Mouse (Mus musculus) left cerebral cortex, postnatal 10 days (tissue): ENCODE results near the gene Tanc2. TPM values are rescaled to one million over a fixed set of nuclear protein-coding genes. Genes with fewer than 3 reads are reported as not detected.

ENCODE experiments used
- DNase-seq, 2 experiments: peaks; one replicate each; pipeline ENCODE4 v3.0.0; 2021 to 2022; ENCODE audit warnings: low spot score in 2 of 2, mixed read lengths in 1 of 2; ENCODE audit errors: extremely low spot score in 1 of 2
- intact Hi-C: fragments of 180-260 bp; cut with DNase I; formaldehyde crosslinking; loops from one replicate; pipeline ENCODE4 v1.15.1; 2025
- total RNA-seq, 2 experiments: library from RNA; stranded (reverse); gene quantifications; 2 replicates each; pipeline ENCODE4 v1.2.3; 2021

Gene Tanc2
- total RNA-seq, 2 experiments from 2014 or later, result 247 to 268 TPM

- no peak for DNase-seq
- intact Hi-C loops, result loop anchor here (5.0 kb wide), 2 partner anchors 227 to 562 kb away; no protein-coding TSS in a partner anchor
Measured at GRCm38 (mm10) chr11:105909617-105910016, 319.8 kb downstream of the Tanc2 start.

GRCm38 (mm10) chr11:105911149-105911548 lies 321.4 kb downstream of the Tanc2 start:
- DNase-seq, result no peak
- intact Hi-C loops, result loop anchor here (5.0 kb wide), 2 partner anchors 229 to 564 kb away; no protein-coding TSS in a partner anchor

GRCm38 (mm10) chr11:105911592-105912375 lies 322.0 kb downstream of the Tanc2 start:
- intact Hi-C loops, result loop anchor here (5.0 kb wide), 2 partner anchors 229 to 564 kb away; no protein-coding TSS in a partner anchor
- DNase-seq, result peak; percentile 69 to 74

- intact Hi-C loops, result loop anchor here (5.0 kb wide), 2 partner anchors 231 to 566 kb away; no protein-coding TSS in a partner anchor
- DNase-seq, result no peak
Measured at GRCm38 (mm10) chr11:105913580-105913979, 323.8 kb downstream of the Tanc2 start.

- no peak for DNase-seq
- intact Hi-C loops, result no loop called here
Measured at GRCm38 (mm10) chr11:105920098-105920785, 330.5 kb downstream of the Tanc2 start.

- no peak for DNase-seq
- intact Hi-C loops, result no loop called here
Measured at GRCm38 (mm10) chr11:105920836-105921235, 331.1 kb downstream of the Tanc2 start.

- intact Hi-C loops, result no loop called here
- no peak for DNase-seq
Measured at GRCm38 (mm10) chr11:105921275-105921674, 331.5 kb downstream of the Tanc2 start.

GRCm38 (mm10) chr11:105922769-105923663 lies 333.2 kb downstream of the Tanc2 start:
- no peak for DNase-seq
- intact Hi-C loops, result no loop called here

GRCm38 (mm10) chr11:105927065-105928030 lies 337.6 kb downstream of the Tanc2 start:
- intact Hi-C loops, result loop anchor here (5.0 kb wide), 1 partner anchor 100 kb away; no protein-coding TSS in a partner anchor
- peak; percentile 68 to 71 for DNase-seq

- intact Hi-C loops, result loop anchor here (5.0 kb wide), 1 partner anchor 99 kb away; no protein-coding TSS in a partner anchor
- DNase-seq, result no peak
Measured at GRCm38 (mm10) chr11:105928171-105928570, 338.4 kb downstream of the Tanc2 start.

GRCm38 (mm10) chr11:105931380-105931779 lies 341.6 kb downstream of the Tanc2 start:
- no peak for DNase-seq
- intact Hi-C loops, result no loop called here

- no peak for DNase-seq
- intact Hi-C loops, result no loop called here
Measured at GRCm38 (mm10) chr11:105933746-105934145, 344.0 kb downstream of the Tanc2 start.

GRCm38 (mm10) chr11:105934303-105934711 lies 344.5 kb downstream of the Tanc2 start:
- DNase-seq, result no peak
- intact Hi-C loops, result no loop called here

- no peak for DNase-seq
- intact Hi-C loops, result no loop called here
Measured at GRCm38 (mm10) chr11:105934816-105935215, 345.0 kb downstream of the Tanc2 start.

- no peak for DNase-seq
- intact Hi-C loops, result no loop called here
Measured at GRCm38 (mm10) chr11:105935496-105935895, 345.7 kb downstream of the Tanc2 start.

GRCm38 (mm10) chr11:105936200-105936599 lies 346.4 kb downstream of the Tanc2 start:
- DNase-seq, result peak; percentile 62 to 68
- intact Hi-C loops, result no loop called here

GRCm38 (mm10) chr11:105936974-105937373 lies 347.2 kb downstream of the Tanc2 start:
- intact Hi-C loops, result no loop called here
- DNase-seq, result no peak

GRCm38 (mm10) chr11:105938771-105939170 lies 349.0 kb downstream of the Tanc2 start:
- intact Hi-C loops, result no loop called here
- no peak for DNase-seq
